Mouse (Mus musculus) right cerebral cortex, postnatal 10 days (tissue): Measurements from ENCODE around the gene Map3k3.

Experiments used
- DNase-seq, 2 experiments: peaks; one replicate each; pipeline ENCODE4 v3.0.0; 2021; ENCODE audit warnings: low spot score in 2 of 2

Map3k3 gene

DNA sequence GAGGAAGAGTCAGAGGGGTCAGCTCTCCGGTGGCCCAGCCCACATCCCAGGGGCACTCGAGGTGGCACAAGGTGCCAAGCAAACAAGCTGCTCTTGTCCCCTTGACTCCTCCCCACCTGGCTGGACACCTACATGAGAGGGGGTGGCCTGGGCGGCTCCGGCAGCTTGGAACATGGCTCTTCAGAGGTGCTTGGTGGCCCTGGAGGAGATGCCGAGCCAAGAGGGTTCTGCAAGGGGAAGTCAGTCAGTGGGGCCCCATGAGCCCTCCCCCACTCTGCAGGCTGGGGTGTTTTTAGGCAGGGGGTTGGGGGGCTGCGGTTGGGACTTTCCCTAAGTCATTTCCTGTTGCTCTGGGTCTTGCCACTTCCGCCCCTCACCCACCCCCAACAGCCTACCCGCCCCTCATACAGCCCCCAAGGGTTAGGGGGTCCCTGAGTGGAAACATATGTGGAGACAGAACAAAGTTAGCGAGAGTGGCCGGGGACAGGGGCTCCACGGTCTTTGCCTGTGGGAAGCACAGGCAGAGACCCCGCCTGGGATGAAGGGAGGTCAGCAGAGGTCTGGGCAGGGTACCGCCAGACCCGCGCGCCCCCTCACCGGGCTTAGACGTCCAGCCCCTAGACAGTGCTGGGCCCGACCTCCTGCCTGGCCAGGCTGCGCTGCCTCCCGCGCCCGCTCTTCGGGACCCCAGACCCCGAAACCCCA lies 75.0 kb downstream of the Map3k3 start:
- peak; percentile 72 for DNase-seq

DNA sequence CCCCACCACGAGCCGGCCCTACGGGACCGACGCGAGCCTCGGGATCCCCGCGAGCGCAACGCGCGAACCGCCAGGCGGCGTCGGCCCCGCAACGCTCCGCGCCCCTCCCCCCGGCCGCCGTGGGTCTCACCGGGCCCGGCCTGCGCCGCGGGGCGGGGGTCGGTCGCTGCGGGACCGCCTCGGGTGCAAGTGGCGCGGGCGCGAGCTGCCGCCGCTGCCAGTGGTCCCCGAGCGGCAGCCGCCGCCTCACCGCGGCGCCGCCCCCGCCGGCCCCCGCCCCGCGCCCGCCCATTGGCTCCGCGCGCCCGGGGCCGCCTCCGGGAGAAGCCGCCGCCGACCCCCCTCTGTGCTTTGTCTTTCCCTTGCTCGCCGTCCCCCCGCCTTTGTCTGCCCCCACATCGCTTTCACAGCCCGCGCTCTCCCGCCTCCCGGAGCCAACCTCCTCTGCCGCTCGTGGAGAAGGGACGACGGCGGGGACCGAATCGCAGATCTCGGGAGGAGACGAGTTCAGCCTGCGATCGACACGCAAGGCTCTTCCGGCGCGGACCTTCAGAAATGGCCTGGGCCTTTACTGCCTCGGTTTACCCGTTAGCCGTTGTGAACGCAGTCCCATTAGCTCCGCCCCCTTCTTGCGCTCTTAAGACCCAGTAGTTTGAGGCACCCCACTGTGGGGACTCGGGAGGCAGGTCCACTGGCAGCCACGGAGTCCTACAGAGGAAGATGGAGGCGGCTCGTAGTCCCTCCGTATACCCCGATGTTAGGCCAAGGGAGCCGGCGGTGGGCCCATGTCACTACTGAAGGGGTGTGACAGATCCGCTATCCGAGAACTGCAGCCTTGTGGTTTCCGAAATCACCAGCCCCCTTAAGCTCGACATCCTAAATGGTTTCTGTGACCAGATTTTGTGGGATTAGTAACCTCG lies 75.8 kb downstream of the Map3k3 start:
- DNase-seq = peak; percentile 93

DNA sequence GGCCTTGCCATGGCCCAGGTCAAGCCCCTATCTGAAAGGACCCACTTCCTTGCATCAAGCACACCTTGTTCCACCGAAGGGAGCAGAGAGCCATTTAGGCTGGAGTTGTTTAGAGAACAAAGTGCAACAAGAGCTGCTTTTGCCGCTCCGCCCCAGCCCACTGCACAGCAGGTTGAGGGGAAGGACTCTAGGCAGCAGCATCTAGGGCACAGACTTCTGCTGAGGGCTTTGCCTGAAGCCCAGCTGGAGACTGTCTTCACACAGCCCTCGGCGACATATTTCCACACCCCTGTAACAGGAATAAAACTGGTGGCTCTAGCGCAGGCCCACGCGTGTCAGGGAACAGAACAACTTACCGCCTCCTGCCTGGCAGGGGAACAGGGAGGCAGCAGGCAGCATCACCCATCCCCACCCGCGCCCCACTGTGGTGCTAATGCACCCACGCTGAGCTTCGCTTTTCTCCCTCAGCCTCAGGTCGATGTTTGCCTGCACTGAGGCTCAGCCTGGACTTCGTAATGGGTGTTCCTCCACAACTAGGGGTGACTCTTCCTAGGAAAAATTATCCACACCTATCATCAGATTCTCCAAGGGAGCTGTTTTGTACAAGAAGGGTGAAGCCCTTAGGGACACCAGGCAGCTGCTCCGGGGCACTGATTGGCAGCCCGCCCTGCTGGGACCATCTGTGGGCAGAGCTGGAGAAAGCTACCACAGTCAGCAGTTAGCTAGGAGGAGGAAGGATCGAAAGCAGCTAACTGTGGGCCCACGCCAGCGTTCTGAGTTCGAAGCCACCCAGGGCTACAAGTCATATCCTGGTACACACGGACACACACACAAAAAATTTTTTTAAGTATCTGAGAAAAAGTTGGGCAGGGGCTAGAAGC lies 76.7 kb downstream of the Map3k3 start, which contains the start of the genes Gm10840 and Limd2:
TSS of gene Gm10840 (plus strand) at position 10 of the 881 bp plus-strand sequence.
TSS of gene Limd2 (minus strand) at position 20 of the 881 bp plus-strand sequence.
- peak; percentile 87 to 92 for DNase-seq

DNA sequence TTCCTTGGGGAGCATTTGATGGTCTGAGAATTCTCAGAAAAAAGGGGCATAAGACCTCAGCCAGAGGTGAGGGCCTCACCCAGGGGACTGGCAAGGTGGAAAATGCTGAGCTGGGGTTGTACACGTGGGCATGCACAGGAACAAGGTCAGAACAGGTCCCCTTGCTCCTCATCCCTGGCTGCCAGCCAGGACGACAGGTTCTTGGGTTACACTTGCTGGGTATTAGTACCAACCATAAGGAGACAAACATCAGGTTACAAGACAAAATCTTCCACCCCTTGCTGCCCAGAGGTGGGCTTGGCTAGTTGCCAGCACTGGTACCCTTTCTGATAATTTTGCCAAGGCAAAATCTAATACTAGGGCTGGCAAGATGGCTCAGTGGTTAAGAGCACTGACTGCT lies 77.8 kb downstream of the Map3k3 start:
- peak in 1 of 2 experiments; percentile 56 for DNase-seq

DNA sequence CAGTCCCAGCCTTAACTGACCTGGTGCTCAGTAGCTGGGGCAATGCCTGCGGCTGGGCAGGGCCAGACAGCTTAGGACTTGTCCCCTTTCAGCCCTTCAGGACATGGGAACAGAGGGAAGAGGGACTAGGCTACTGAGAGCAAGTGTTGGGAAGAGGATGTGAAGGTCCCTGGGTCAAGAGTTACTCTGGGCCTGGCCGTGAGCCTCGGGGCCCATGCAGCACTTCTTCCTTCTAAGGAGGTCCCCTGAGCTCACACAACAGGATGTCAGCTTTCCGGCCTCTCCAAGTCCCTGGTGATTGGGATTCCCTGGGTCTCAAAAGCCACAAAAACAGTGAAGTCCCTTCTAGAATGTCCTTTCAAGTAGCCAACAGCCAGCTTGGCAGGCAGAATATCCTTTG lies 79.1 kb downstream of the Map3k3 start:
- DNase-seq = no peak

DNA sequence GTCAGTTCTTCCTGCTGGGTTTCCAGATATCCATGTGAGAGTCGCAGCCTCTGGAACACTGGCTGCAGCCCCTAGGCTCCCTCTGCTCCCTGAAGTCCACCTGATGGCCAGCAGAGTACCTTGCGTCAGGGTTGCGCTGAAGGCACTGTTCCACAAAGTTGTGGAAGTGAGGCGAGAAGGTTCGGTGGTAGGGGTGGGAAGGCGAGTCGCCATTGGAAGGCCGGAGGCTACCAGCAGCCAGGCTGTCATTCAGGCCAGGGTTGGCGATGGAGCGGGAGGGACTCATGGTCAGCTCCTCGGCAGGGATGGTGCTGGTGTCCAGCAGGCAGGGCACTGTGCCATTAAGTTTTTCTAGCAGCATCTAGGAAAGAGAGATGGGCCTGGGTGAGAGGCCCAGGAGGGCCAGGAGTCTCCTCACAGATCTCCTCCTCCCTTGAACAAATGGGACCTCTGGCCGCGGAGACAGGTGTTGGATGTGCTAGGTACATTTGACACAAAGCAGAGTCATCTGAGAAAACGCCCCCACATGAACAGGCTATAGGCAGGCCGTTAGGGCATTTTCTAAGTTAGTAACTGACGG lies 80.3 kb downstream of the Map3k3 start:
- DNase-seq = no peak

DNA sequence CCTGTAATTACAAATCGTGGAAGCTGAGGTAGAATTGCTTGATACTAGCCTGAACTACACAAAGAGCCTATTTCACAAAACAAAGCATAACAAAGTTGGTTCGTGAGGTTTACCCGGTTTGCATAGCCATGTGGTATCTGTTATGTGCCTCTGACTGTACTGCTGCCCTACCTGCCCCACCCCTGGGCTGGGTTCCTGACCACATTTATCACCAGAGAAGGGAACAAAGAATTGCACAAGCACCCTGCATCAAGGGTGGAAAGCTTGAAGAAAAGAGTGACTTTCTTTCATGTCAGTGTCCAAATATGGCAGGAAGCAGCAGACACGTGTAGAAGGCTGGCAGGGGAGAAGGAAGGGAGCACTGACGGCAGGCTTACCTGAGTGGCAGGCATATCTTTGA lies 83.0 kb downstream of the Map3k3 start:
- DNase-seq = no peak

DNA sequence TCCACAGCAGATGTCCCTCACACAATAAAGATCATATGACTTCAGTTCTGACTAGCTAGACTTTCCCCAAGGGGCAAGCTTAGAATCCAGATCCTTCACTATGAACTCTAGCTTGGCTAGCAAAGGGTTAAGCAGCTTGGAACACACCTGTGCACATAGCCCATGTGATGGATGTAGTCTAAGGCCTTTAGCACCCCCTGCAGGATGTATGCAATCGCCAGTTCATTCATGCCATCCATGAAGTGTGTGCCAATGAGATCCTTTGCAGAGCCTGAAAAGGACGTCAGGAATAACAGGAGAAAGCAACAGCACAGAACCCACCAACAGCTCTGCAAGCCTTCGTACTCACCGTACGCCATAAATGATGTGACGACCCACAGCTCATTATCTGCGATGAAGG lies 86.4 kb downstream of the Map3k3 start:
- DNase-seq = no peak

DNA sequence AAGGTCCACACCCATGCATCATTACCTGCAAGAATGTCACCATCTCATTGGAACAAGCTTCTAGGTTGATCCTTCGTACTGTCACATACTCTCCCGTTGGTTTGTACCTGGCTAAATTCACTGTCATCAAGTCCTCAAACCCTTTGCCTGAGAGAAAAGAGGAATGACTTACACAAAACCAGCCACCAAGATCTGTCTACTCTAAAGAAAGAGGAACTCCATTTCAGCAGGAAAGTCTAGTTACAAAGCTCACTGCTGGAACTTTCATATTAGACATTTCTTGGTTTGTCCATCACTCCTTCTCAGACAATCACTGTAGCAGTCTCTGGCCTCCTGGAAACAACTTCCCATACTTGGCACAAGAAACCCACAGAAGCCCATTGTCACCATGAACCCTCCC lies 88.8 kb downstream of the Map3k3 start:
- DNase-seq = no peak

DNA sequence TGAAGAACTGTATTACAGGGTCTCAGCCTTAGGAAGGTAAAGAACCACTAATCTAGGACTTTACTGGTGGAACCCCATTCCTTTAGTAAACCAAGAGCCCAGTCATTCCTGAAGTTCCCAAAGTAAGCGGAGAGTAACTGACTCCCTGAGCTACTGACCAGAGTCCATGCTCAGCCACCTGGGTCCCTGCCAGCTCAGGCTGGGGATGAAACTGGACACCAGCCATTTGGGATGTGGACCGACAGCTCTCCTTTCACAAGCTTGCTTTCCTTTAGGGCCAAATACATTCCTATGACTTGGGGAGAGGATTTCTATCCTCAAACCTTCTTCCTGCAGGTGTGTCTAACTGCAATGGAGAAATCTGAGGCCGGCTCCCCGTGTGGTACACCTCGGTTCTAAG lies 90.0 kb downstream of the Map3k3 start:
- DNase-seq = no peak

DNA sequence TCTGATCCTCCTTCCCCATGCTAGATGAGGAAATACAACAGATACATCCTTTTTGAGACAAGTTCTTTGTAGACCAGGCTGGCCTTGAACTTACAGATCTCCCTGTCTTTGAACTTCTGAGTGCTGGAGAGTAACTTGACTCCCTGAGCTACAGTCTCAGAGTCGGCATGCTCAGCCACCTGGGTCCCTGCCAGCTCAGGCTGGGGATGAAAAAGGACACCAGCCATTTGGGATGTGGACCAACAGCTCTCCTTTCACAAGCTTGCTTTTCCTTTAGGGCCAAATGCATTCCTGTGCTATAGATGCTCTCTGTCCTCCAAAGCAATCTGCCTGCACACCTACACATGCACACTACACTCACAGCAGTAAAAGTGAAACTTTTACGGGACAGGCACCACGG lies 90.7 kb downstream of the Map3k3 start:
- DNase-seq = no peak

DNA sequence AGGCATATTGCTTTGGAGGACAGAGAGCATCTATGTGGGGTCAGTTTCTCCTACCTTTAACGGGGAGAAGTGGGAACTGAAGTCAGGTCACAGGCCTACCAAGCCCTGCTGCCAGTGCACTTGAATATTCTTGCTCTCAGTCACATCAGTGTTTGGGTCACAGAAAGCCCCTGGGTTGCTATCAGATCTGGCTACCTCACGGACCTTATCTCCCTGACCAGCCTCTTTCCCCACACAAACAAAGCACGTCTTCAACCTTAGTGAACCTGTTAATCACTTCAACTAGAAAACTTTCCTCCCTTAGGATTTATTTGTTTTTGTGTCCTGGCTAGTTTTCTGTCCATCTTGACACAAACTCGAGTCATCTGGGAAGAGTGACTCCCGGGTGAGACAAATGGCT lies 92.0 kb downstream of the Map3k3 start:
- no peak for DNase-seq

DNA sequence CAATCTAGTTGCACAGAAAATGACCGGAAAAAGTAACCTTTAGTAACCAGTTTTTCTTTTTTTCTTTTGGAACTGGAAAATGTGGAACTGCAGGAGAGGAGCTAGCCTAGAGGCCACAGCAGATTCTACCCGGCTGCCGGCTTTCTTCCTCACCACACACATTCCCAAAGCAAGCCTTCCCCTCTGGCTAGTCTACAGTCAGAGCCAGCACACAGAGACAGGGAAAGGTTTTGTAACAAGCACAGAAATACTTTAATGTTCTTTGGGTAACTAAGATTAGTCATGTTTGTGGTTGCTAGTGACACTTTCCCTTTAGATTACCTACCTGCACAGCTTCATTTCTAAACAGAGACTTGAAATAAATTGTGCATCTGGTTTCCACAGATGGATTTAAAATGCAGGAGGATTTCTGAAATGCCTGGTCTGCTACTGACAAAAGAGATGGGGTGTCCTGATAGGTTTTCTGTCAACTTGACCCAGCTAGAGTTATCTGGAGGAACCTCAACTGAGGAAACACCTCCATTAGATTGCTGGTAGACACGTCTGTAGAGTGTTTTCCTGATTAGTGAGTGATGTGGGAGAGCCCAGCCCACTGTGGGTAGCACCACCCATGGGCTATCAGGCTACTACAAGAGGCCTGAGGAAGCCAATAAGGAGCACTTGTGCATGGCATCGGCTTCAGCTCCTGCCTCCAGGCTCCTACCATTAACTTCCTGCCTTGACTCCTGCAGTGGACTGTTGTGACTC lies 93.8 kb downstream of the Map3k3 start:
- no peak for DNase-seq

DNA sequence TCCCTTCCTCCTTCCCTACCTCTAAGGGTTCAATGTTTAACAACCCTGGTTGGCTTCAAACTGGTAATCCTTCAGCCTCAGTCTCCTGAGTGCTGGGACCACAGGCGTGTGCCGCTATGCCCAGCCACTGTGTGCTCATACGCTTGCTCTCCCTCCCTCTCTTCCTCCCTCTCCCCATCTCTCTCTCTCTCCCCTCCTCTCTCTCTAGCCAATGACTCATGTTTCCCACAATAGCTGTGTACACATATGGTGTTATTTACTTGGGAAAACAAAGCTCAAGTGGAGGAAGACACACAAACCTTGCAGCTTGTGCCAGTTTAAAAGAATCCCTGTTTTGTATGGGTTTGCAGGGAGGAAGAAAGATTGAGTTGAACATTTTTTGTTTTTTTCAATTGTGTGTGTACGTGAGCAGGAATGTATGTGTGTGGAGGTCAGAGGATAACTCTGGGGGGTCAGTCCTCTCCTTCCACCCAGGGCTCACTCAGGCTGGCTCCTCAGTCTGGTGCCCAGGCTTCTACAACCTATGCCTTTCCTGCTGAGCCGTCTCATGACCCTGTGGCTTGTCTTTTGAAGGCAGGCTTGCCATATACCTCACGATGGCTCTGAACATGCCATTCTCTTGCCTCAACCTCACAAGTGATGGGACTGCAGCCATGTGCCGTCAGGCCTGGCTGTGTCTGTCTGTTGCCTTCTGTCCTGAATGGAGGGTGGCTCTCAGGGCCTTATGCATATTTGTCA lies 95.5 kb downstream of the Map3k3 start:
- DNase-seq = peak in 1 of 2 experiments; percentile 43

DNA sequence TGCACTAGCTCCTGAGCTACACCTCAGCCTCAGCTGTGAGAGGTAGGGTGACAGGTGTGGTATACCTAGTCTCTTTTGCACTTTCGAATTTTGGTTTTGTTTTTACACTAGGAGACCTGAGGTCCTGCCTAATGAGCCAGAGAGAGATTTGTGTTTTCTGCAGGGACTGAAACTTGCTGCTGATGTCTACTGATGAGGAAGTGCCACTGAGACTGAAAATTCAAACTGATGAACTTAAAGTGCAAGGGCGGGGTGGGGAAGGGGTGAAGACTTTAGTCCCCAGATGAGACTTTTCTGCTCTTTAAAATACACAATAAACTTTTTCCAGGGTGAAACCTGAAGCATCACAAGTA lies 96.0 kb downstream of the Map3k3 start:
- DNase-seq = no peak

DNA sequence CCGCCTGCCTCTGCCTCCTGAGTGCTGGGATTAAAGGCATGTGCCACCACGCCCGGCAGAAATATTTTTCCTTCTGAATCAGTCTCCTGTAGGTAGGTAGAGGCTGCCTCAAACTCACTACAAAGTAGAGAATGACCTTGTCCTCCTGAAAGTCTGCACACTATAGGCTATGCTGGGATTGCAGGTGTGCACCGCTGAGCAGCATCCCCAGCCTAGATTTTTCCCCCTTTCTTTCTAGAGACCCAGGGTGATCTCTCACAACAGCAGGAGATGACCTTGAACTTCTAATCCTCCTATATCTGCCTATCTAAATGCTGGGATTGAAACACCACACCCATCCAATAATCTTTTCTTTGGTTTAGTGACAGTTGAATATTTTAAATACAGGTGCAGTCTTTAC lies 102.9 kb downstream of the Map3k3 start:
- no peak for DNase-seq

DNA sequence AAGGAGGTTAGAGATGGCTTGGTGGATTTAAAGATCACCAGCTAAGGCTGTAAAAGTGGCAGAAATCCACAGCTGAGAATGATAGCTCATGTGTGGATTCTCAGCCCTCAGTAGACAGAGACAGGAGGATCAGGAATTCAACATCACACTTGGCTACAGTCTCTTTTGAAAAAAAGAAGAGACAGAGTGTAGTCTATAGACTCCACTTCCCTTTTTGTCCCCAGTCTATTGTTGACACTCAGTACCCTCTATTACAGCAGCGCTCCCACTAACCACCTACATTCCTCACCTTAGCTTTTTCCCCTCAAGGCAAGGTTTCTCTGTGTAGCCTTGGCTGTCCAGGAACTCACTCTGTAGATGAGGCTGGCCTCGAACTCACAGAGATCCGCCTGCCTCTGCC lies 107.3 kb downstream of the Map3k3 start:
- no peak for DNase-seq

DNA sequence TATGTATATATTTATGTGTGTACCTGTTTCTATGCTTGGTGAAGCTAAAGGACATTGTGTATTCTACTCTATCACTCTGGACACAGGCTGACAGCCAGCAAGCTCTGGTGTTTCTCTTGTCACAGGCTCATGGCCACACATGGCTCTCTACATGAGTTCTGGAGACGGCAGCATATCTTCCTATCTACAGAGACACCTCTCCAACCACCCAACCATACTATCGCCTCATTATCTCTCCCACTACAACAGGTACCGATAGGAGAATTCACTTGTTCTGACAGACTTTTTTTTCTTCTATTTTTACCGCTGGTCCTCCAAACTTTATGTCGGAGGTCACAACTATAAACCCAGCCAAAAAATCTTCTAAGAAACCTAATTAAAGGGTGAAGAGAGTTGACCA lies 107.8 kb downstream of the Map3k3 start:
- DNase-seq = no peak

DNA sequence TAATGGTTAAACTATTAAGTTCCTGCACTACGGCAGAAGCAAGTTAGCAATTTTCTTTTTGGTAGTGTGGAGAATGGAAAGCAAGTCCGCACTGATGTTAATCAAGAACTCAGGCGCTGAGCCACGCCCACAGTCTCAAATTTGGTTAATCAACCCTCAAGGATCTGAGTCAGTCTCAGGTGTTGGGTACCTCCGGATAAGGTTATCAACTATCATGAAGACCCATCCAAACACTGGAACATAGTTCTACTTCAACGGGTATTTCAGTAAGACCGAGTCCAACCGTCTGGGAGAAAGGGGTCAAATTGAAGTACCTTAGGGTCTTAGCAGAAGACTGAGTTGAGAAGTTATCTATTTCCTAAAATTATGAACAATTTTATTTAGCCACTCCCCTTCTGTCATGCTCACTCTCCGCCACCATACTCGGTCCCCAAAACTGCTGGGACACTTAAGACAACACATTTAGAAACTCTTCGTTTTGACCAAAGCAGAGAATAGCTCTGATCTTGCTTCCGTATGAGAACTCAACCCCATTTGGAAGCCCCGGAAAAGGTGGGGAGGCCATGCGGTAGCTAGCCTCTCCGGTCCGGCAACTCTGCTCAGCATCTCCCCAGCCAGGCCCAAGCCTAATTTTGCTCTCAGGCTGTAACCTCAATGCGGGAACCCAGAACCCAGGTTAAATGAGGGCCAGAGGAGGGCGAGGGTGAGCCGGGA lies 108.4 kb downstream of the Map3k3 start:
- DNase-seq = no peak
